ENCODE assay signal across 27 mouse cellular contexts in the genomic region with DNA sequence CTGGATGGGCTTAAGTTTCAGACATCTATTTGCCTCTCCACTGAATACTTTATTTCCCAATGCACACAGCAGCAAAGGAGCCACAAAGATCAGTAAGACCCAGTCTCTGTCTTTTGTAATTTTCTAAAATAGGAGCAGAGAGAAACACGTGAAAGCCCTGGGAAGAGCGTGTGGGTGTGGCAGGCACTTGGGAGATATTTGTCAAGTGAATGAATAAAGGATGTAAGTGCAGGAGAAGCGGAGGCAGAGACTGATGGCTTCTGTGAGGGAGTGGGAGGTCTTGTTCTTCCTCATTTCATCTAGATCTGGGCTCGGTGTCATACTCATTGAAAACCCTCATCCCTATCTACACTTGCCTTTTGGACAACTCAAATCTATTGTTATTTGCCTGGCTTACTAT.
A peak's percentile ranks its signal among the peaks of the same experiment; 100 is the strongest.
DNase-seq lines count a peak whose midpoint lies in the region; ATAC-seq and TF ChIP-seq lines count a peak whose summit lies in the region.
"Had no signal": no experiment of that assay in that cellular context is flagged by ENCODE, and none has a peak within 500 bp of the region (broad histone marks: within the 10 kb centered on the region; RNA-seq: fewer than 3 reads in every experiment).

No protein-coding gene starts in this region.

- H3K4me3 ChIP-seq in lung, adult 2 months (replicated peaks; ENCODE audit: extremely low read depth, low read depth, low read length): no peak overlapping the region
- H3K4me3 ChIP-seq in forebrain, embryonic 14.5 days (ENCODE audit: low read depth, low read length): no peak overlapping the region
- H3K4me3 ChIP-seq: embryonic facial prominence, embryonic 13.5 days; erythroblast, embryonic 14.5 days; forebrain, embryonic 12.5 days; heart, adult 2 months; heart, embryonic 15.5 days; kidney, embryonic 15.5 days; neural tube, embryonic 15.5 days; stomach, embryonic 15.5 days had no signal

- DNase-seq in frontal cortex, postnatal 10 days (ENCODE audit: low spot score in 2 of 2): no peak
- DNase-seq in left cerebral cortex, adult 11 months (ENCODE audit: low spot score): peak; percentile 60
- no peak for DNase-seq in left cerebral cortex, postnatal 4 days
- peak; percentile 45 to 71 for DNase-seq in frontal cortex, postnatal 36 days (ENCODE audit: low spot score in 2 of 2)
- peak; percentile 49 to 71 for DNase-seq in right cerebral cortex, postnatal 36 days (ENCODE audit: low spot score in 2 of 2)
- no peak for DNase-seq in lung, adult 2 months
- no peak for DNase-seq in forebrain, embryonic 14.5 days (ENCODE audit: low spot score)
- DNase-seq: adrenal gland, postnatal 10 days; cerebellum, adult 2 months; cerebellum, postnatal 25 days; embryo, embryonic 11 days; gastrocnemius, postnatal 25 days; heart, adult 2 months; heart, postnatal 36 days; kidney, adult 11 months; kidney, postnatal 36 days; thymus, adult 2 months had no signal

- H3K9ac ChIP-seq in forebrain, embryonic 14.5 days (ENCODE audit: low read length): no peak overlapping the region
- H3K9ac ChIP-seq: embryonic facial prominence, embryonic 13.5 days; forebrain, embryonic 12.5 days; heart, embryonic 15.5 days; hindbrain, embryonic 14.5 days; kidney, embryonic 15.5 days; neural tube, embryonic 15.5 days; stomach, embryonic 15.5 days had no signal

- intact Hi-C loops in left cerebral cortex, postnatal 4 days (cut with DNase I): no loop called here

- WGBS in lung, adult 2 months: 43% methylated on average over 4 of the region's 4 CpGs
- 73% methylated on average over 4 of the region's 4 CpGs for WGBS in forebrain, embryonic 14.5 days

- H3K4me2 ChIP-seq in forebrain, embryonic 14.5 days (ENCODE audit: low read length): no peak overlapping the region
- H3K4me2 ChIP-seq: embryonic facial prominence, embryonic 13.5 days; forebrain, embryonic 12.5 days; heart, embryonic 15.5 days; hindbrain, embryonic 14.5 days; kidney, embryonic 15.5 days; neural tube, embryonic 15.5 days; stomach, embryonic 15.5 days had no signal

- peak; percentile 88 for ATAC-seq in frontal cortex, adult (ENCODE audit: low TSS enrichment)
- no peak for ATAC-seq in forebrain, embryonic 14.5 days

- no peak for TF ChIP-seq POLR2A in lung, adult 2 months (IDR thresholded peaks at IDR 0.05; ENCODE audit: borderline replicate concordance, extremely low read depth, low read depth, low read length)

- no peaks in the 10 kb centered on the region for H3K36me3 ChIP-seq in forebrain, embryonic 14.5 days (ENCODE audit: control insufficient read depth, insufficient read depth, low read length)
- H3K36me3 ChIP-seq: embryonic facial prominence, embryonic 13.5 days; forebrain, embryonic 12.5 days; heart, embryonic 15.5 days; kidney, embryonic 15.5 days; neural tube, embryonic 15.5 days; stomach, embryonic 15.5 days had no signal

- H3K27ac ChIP-seq in forebrain, embryonic 14.5 days (ENCODE audit: low read depth, low read length): no peak overlapping the region; the same call in 1 of the 2 replicates
- H3K27ac ChIP-seq: embryonic facial prominence, embryonic 13.5 days; forebrain, embryonic 12.5 days; heart, adult 2 months; heart, embryonic 15.5 days; hindbrain, embryonic 14.5 days; kidney, embryonic 15.5 days; macrophage; neural tube, embryonic 15.5 days; stomach, embryonic 15.5 days had no signal

- no peaks in the 10 kb centered on the region for H3K4me1 ChIP-seq in lung, adult 2 months (ENCODE audit: control insufficient read depth, insufficient read depth, low read length)
- H3K4me1 ChIP-seq in forebrain, embryonic 14.5 days (ENCODE audit: control insufficient read depth, insufficient read depth, low read length): peaks cover 8% of the 10 kb centered on the region; the same call in 1 of the 2 replicates
- H3K4me1 ChIP-seq: embryonic facial prominence, embryonic 13.5 days; heart, embryonic 15.5 days; kidney, embryonic 15.5 days; stomach, embryonic 15.5 days had no signal

- H3K9me3 ChIP-seq in forebrain, embryonic 14.5 days (replicated peaks; ENCODE audit: control insufficient read depth, low read length): no peaks in the 10 kb centered on the region
- H3K9me3 ChIP-seq: embryonic facial prominence, embryonic 13.5 days; forebrain, embryonic 12.5 days; heart, embryonic 15.5 days; kidney, embryonic 15.5 days; neural tube, embryonic 15.5 days; stomach, embryonic 15.5 days had no signal

- TF ChIP-seq CTCF in lung, adult 2 months (IDR thresholded peaks at IDR 0.05; ENCODE audit: insufficient read depth, low read length): no peak

- no peaks in the 10 kb centered on the region for H3K27me3 ChIP-seq in forebrain, embryonic 14.5 days (replicated peaks; ENCODE audit: control insufficient read depth, insufficient read depth, low read length)
- H3K27me3 ChIP-seq: embryonic facial prominence, embryonic 13.5 days; forebrain, embryonic 12.5 days; heart, embryonic 15.5 days; kidney, embryonic 15.5 days; neural tube, embryonic 15.5 days; stomach, embryonic 15.5 days had no signal

Comparison
In these comparisons a context has a peak if more than half of its experiments do, and no peak if none do; other contexts are left out.
1. DNase-seq: peak in left cerebral cortex, adult 11 months (single experiment), frontal cortex, postnatal 36 days (2 of 2) and right cerebral cortex, postnatal 36 days (2 of 2); none in frontal cortex, postnatal 10 days (0 of 2), left cerebral cortex, postnatal 4 days (single experiment), lung, adult 2 months (single experiment) and forebrain, embryonic 14.5 days (single experiment).